Mouse (Mus musculus): ENCODE measurements around the gene Cav3.

The Cav3 gene

GRCm38 (mm10) chr6:112495219-112495618, 35.9 kb downstream of the Cav3 start:
- no peak for DNase-seq (ENCODE audit: low read depth)

DNA sequence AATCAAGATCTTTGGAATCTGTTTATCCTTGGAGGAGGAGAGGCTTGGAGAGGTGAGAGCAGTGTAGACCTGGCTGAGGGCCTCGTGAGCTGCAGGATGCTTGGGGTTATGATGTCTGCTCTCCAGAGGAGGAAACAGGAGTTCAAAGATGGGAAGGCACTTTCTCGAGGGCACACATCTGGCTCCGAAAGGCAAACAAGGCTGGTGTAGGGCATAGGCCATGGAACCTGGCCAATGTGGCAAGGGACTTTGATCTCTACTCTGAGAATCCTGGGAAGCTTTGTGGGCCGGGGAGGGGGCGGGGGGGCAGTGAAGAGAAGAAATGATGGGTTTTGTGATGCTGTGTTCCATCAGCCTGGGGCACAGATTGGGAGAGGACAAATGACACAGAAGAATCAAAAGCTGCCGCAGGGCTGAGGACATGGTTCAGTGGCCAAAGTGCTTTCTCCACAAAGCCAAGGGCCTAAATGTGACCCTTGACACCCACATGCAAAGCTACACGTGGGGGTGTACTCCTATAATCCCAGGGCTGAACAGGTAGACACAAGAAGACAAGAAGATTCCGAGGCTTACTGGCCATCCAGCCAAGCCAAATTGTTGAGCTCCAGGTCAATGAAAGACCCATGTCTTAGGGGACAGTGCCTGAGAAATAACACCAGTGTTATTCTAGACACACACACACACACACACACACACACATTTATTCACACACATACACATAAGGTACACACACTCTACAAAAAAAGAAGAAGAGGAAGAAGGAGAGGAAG, 37.2 kb downstream of the Cav3 start:
- no peak for DNase-seq (ENCODE audit: low read depth)

DNA sequence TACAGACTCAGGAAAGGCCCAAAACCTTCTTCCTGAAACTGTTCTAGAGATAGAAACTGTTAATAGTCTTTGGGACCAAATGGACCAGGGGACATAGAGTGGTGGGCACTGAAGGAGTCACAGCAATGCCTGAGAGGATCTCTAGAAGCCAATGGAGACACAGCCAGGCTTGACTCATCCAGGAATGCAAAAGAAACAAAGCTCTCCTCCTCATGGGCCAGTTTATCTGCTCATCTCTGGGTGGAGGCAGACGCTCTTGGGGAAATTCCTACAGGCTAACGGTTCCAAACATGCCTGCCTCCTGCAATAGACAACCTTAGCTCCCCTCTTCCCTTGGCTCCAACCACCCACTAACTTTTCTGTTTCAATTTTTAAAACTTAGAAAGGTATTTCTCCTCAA, 38.2 kb downstream of the Cav3 start:
- no peak for DNase-seq (ENCODE audit: low read depth)

GRCm38 (mm10) chr6:112498716-112499115, 39.4 kb downstream of the Cav3 start:
- DNase-seq (ENCODE audit: low read depth) = no peak

- no peak for DNase-seq (ENCODE audit: low read depth)
Observed at GRCm38 (mm10) chr6:112499456-112499855, 40.2 kb downstream of the Cav3 start.

DNA sequence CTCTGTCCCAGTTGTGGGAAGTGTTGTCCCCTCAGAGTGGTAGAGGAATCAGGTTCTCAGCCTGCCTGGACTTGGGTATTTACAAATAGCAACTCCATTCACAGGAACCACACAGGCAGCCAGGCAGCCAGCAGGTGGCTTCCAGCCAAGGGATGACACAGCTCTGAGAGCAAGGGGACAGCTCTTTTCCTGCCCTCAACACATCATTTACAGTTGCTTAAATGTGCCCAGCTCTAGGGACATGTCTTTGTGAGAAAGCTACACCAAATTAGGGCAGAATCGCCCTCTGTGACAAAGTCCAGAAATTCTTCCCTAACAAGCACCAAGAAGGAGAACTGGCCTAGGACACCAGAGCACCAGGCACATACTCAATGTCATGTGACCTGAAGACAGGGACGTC, 41.9 kb downstream of the Cav3 start:
- no peak for DNase-seq (ENCODE audit: low read depth)

GRCm38 (mm10) chr6:112507617-112508016, 48.3 kb downstream of the Cav3 start:
- no peak for DNase-seq (ENCODE audit: low read depth)

DNA sequence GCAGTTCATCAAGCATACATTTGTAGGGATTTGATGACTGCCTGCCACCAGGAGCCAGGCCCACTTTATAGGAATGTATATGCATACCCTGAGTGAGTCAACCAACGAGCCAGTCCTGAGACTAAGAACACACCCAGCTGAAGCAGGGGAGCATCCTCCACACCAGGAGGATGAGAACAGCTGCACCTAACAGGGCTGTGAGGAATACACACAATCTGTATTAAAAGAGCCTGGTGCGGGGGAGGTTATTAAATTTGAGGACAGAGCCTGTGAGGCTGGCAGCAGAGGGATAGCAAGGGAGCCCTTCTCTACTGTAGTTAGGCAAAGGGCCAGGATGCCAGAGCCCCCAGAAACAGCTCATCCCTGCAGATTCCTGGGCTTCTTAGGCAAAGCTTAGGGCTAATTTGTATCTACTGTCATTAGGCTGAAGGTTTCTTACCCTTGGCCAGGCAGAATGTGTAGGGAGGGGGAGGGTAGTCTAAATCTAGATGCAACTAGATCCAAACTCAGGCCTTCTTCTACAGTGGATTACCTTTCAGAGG, 50.4 kb downstream of the Cav3 start:
- DNase-seq (ENCODE audit: low read depth) = no peak

- peak; percentile 58 for DNase-seq (ENCODE audit: low read depth)
Observed at GRCm38 (mm10) chr6:112510346-112510745, 51.0 kb downstream of the Cav3 start.

- DNase-seq (ENCODE audit: low read depth) = no peak
Observed at GRCm38 (mm10) chr6:112514591-112514990, 55.3 kb downstream of the Cav3 start.

DNA sequence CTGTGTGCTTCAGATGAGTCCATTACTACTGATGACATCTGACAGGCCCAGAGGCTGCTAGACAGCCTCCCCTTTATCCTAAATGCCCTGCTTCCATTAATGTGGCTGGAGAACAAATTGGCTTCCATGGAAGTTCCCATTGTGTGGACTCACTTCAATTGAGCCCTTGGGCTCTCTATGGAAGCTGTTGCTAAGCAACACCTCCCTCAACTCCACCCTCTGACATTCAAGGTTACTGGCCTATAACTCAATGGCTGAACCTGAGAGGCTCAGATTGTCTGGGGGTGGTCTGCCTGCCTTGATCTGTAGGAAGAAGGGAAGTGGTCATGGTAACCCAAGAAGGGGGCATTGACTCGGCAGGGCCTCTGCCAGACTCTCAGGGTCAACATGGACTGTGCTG, 57.2 kb downstream of the Cav3 start:
- DNase-seq (ENCODE audit: low read depth) = no peak

DNA sequence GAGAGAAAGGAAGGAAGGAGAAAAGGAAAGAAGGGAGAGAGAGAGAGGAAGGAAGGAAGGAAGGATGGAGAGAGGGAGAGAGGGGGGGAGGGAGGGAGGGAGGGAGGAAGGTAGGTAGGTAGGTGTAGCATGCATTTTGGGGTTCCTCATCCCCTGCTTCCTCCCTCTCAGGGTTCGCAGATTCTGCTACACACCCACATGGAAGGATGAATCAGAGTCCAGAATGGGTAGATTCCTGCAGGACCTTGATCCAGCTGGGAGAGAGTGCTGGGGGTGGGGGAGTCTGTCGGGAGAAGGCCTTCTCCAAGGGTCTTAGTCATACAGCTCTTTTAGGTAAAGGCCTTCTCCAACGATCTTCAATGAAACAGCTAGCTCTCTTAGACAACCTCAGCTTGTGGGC, 58.3 kb downstream of the Cav3 start:
- no peak for DNase-seq (ENCODE audit: low read depth)

DNA sequence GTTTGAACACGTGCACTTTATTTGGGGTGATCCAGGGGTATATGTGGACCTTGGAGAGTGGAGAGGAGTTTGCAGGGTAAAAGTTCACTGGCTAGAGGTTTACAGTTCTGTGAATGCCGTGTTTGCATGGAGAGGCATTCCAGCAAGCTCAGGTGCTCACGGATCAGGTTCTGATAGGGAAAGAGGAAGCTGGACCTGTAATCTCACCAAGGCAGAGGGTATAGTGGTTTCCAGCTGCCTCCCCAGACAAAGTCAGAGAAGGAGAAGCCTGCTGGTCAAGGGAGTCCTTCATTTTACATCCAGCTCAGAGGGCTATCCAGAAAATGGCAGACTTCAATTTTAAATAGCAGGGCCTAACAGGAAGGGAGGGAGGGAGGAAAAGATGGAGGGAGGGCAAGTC, 58.7 kb downstream of the Cav3 start:
- no peak for DNase-seq (ENCODE audit: low read depth)
